12 mouse cellular contexts compared by ENCODE assay signal in genomic region chr3:94723637-94724036, GRCm38 (mm10). TPM values are rescaled to one million over a fixed set of nuclear protein-coding genes. Genes with fewer than 3 reads are reported as not detected.
A peak's percentile ranks its signal among the peaks of the same experiment; 100 is the strongest.
DNase-seq lines count a peak whose midpoint lies in the region; ATAC-seq and TF ChIP-seq lines count a peak whose summit lies in the region.
"Not testable (repeated sequence)": the region's sequence is repeated elsewhere in the genome, so short reads cannot be mapped to it uniquely, and the experiment has no call there.
"Had no signal": no experiment of that assay in that cellular context is flagged by ENCODE, and none has a peak within 500 bp of the region (broad histone marks: within the 10 kb centered on the region; RNA-seq: fewer than 3 reads in every experiment).

No protein-coding gene starts in this region.

- not testable (repeated sequence) for H3K4me2 ChIP-seq in forebrain, postnatal 0 days (ENCODE audit: low read depth); hindbrain, postnatal 0 days (ENCODE audit: low read depth, low read length); liver, postnatal 0 days (ENCODE audit: low read depth, low read length)

- WGBS in forebrain, postnatal 0 days, result 42% methylated on average over 2 of the region's 2 CpGs
- WGBS in hindbrain, postnatal 0 days, result 37% methylated on average over 2 of the region's 2 CpGs
- 25% methylated on average over 2 of the region's 2 CpGs for WGBS in liver, postnatal 0 days (ENCODE audit: insufficient replicate concordance)

- not testable (repeated sequence) for H3K4me1 ChIP-seq in forebrain, postnatal 0 days (ENCODE audit: insufficient read depth); hindbrain, postnatal 0 days (ENCODE audit: insufficient read depth, low read length); liver, postnatal 0 days (ENCODE audit: insufficient read depth)

- peak; percentile 53; the same call in 1 of the 2 replicates for ATAC-seq in forebrain, postnatal 0 days
- not testable (repeated sequence) for ATAC-seq in hindbrain, postnatal 0 days; liver, postnatal 0 days

- not testable (repeated sequence) for TF ChIP-seq EP300 in liver, postnatal 0 days (IDR thresholded peaks at IDR 0.05; ENCODE audit: low read depth)

- H3K9ac ChIP-seq in forebrain, postnatal 0 days; hindbrain, postnatal 0 days (replicated peaks; ENCODE audit: low read length); liver, postnatal 0 days (replicated peaks): not testable (repeated sequence)

- not testable (repeated sequence) for H3K4me3 ChIP-seq in forebrain, postnatal 0 days (ENCODE audit: low read depth, low read length); hindbrain, postnatal 0 days (ENCODE audit: low read length); liver, postnatal 0 days (ENCODE audit: low read depth, low read length)

- peak; percentile 43 for DNase-seq in MN1 (ENCODE audit: low spot score)
- DNase-seq in brain, adult 2 months (ENCODE audit: low read depth, low spot score), result peak; percentile 19
- peak; percentile 4 for DNase-seq in forebrain, postnatal 0 days
- peak; percentile 3 for DNase-seq in hindbrain, postnatal 0 days (ENCODE audit: low spot score)
- peak; percentile 9 for DNase-seq in layer of hippocampus, adult 11-12 months (ENCODE audit: low spot score)
- not testable (repeated sequence) for DNase-seq in liver, postnatal 0 days
- peak; percentile 7 for DNase-seq in retina, postnatal 1 day

- H3K27ac ChIP-seq in forebrain, postnatal 0 days (ENCODE audit: low read depth, low read length); hindbrain, postnatal 0 days; liver, postnatal 0 days (ENCODE audit: low read depth): not testable (repeated sequence)

- peak; percentile 36; the same call in 1 of the 2 replicates for TF ChIP-seq CTCF in forebrain, postnatal 0 days (IDR thresholded peaks at IDR 0.05; ENCODE audit: low read depth)
- TF ChIP-seq CTCF in hindbrain, postnatal 0 days (IDR thresholded peaks at IDR 0.05; ENCODE audit: low read depth), result peak; percentile 40; the same call in 1 of the 2 replicates
- TF ChIP-seq CTCF in liver, postnatal 0 days (IDR thresholded peaks at IDR 0.05; ENCODE audit: low read depth), result peak; percentile 52

- H3K9me3 ChIP-seq in forebrain, postnatal 0 days (ENCODE audit: low read length); hindbrain, postnatal 0 days (ENCODE audit: low read length); liver, postnatal 0 days (ENCODE audit: low read length): not testable (repeated sequence)

- H3K36me3 ChIP-seq in forebrain, postnatal 0 days (ENCODE audit: insufficient read depth); hindbrain, postnatal 0 days (ENCODE audit: insufficient read depth, low read length); liver, postnatal 0 days (replicated peaks; ENCODE audit: insufficient read depth, low read length): not testable (repeated sequence)

- not testable (repeated sequence) for H3K27me3 ChIP-seq in forebrain, postnatal 0 days (ENCODE audit: insufficient read depth, low read length); hindbrain, postnatal 0 days (ENCODE audit: insufficient read depth, low read length); liver, postnatal 0 days (ENCODE audit: insufficient read depth, low read length)

RNA-seq across cellular contexts. Expression of gene Selenbp2, which starts 30.3 kb away (rescaled TPM):
- 0.62 and 1.2 TPM in 2 replicates for total RNA-seq in forebrain, postnatal 0 days (2014; rRNA removed)
- 0.52 TPM in 1 of 2 replicates, not detected in the other for polyA plus RNA-seq in forebrain, postnatal 0 days (2015; fragmentation: Nextera tagmentation; extraction: Ambion mirVana)
- 1.8 TPM in 1 of 2 replicates, not detected in the other for total RNA-seq in hindbrain, postnatal 0 days (2014; rRNA removed)
- 0.62 and 0.79 TPM in 2 replicates for polyA plus RNA-seq in hindbrain, postnatal 0 days (2015; fragmentation: Nextera tagmentation; extraction: Ambion mirVana)
- polyA plus RNA-seq in liver, postnatal 0 days (2015; fragmentation: Nextera tagmentation; extraction: Ambion mirVana), result 35.1 and 39.9 TPM in 2 replicates
- total RNA-seq: megakaryocyte, adult 5-6 weeks had no signal
- polyA plus RNA-seq: forebrain, embryonic 10.5 days; hindbrain, embryonic 11.5 days; neural tube, embryonic 12.5 days; thymus, postnatal 0 days had no signal

Comparison
In these comparisons a context has a peak if more than half of its experiments do, and no peak if none do; other contexts are left out.
1. RNA of gene Selenbp2, which starts 30.3 kb away (polyA plus RNA-seq): 35.1 to 39.9 TPM in liver, postnatal 0 days; 0.62 to 0.79 TPM in hindbrain, postnatal 0 days and 0.52 TPM in forebrain, postnatal 0 days; every median in the first group is over 10 times any median in the second.
2. Peak in every context shown above with its lines, with median percentiles within 50 percentile points of each other: CTCF ChIP-seq.